11 mouse cellular contexts compared by ENCODE assay signal in genomic region chr14:24493256-24493655, GRCm38 (mm10). TPM values are rescaled to one million over a fixed set of nuclear protein-coding genes. Genes with fewer than 3 reads are reported as not detected.
DNase-seq lines count a peak whose midpoint lies in the region; ATAC-seq and TF ChIP-seq lines count a peak whose summit lies in the region.
"Had no signal": no experiment of that assay in that cellular context is flagged by ENCODE, and none has a peak within 500 bp of the region (broad histone marks: within the 10 kb centered on the region; RNA-seq: fewer than 3 reads in every experiment).

No protein-coding gene starts in this region.

- 80% methylated on average over 9 of the region's 9 CpGs for WGBS in heart, embryonic 13.5 days
- WGBS in heart, embryonic 12.5 days = 84% methylated on average over 9 of the region's 9 CpGs
- WGBS in midbrain, embryonic 13.5 days = 86% methylated on average over 9 of the region's 9 CpGs
- WGBS in midbrain, embryonic 16.5 days = 83% methylated on average over 9 of the region's 9 CpGs
- 82% methylated on average over 9 of the region's 9 CpGs for WGBS in forebrain, postnatal 0 days
- 81% methylated on average over 9 of the region's 9 CpGs for WGBS in stomach, embryonic 15.5 days

- peak overlapping the region; percentile 87 for H3K9ac ChIP-seq in heart, embryonic 13.5 days
- no peak overlapping the region; the same call in 1 of the 2 replicates for H3K9ac ChIP-seq in heart, embryonic 12.5 days
- H3K9ac ChIP-seq in midbrain, embryonic 13.5 days (replicated peaks) = no peak overlapping the region
- H3K9ac ChIP-seq in midbrain, embryonic 16.5 days (ENCODE audit: low read depth, low read length) = no peak overlapping the region
- 0 out of 2 replicates have a peak overlapping the region, but pooled peaks have one; percentile 18 for H3K9ac ChIP-seq in forebrain, postnatal 0 days
- H3K9ac ChIP-seq in stomach, embryonic 15.5 days = no peak overlapping the region
- H3K9ac ChIP-seq: embryonic facial prominence, embryonic 15.5 days had no signal

- peaks cover 45% of the 10 kb centered on the region for H3K4me1 ChIP-seq in heart, embryonic 13.5 days
- peaks cover 36% of the 10 kb centered on the region for H3K4me1 ChIP-seq in heart, embryonic 12.5 days (replicated peaks)
- peaks cover 40% of the 10 kb centered on the region for H3K4me1 ChIP-seq in midbrain, embryonic 13.5 days (replicated peaks)
- H3K4me1 ChIP-seq in midbrain, embryonic 16.5 days (ENCODE audit: control insufficient read depth, insufficient read depth, low read length) = peaks cover 33% of the 10 kb centered on the region
- peaks cover 16% of the 10 kb centered on the region for H3K4me1 ChIP-seq in forebrain, postnatal 0 days (ENCODE audit: insufficient read depth)
- peaks cover 20% of the 10 kb centered on the region for H3K4me1 ChIP-seq in stomach, embryonic 15.5 days

- no peak for DNase-seq in forebrain, postnatal 0 days
- no peak for DNase-seq in cerebellum, adult 11-12 months
- DNase-seq in ovary, postnatal 14 days (ENCODE audit: low spot score) = no peak
- DNase-seq: cerebellum, adult 2 months; thymus, adult 18-20 months had no signal

- H3K27me3 ChIP-seq in heart, embryonic 13.5 days (replicated peaks) = no peaks in the 10 kb centered on the region
- no peaks in the 10 kb centered on the region for H3K27me3 ChIP-seq in heart, embryonic 12.5 days (replicated peaks)
- no peaks in the 10 kb centered on the region for H3K27me3 ChIP-seq in midbrain, embryonic 13.5 days
- H3K27me3 ChIP-seq in midbrain, embryonic 16.5 days (ENCODE audit: control insufficient read depth, insufficient read depth, low read depth, low read length) = no peaks in the 10 kb centered on the region
- H3K27me3 ChIP-seq in forebrain, postnatal 0 days (ENCODE audit: insufficient read depth, low read length) = no peaks in the 10 kb centered on the region
- no peaks in the 10 kb centered on the region for H3K27me3 ChIP-seq in stomach, embryonic 15.5 days (replicated peaks)
- H3K27me3 ChIP-seq: embryonic facial prominence, embryonic 15.5 days had no signal

- H3K27ac ChIP-seq in heart, embryonic 13.5 days (replicated peaks) = no peak overlapping the region
- no peak overlapping the region for H3K27ac ChIP-seq in heart, embryonic 12.5 days (ENCODE audit: poor library complexity, severe bottlenecking)
- no peak overlapping the region for H3K27ac ChIP-seq in midbrain, embryonic 13.5 days
- H3K27ac ChIP-seq in midbrain, embryonic 16.5 days (ENCODE audit: low read length) = no peak overlapping the region
- H3K27ac ChIP-seq in forebrain, postnatal 0 days (ENCODE audit: low read depth, low read length) = no peak overlapping the region
- no peak overlapping the region for H3K27ac ChIP-seq in stomach, embryonic 15.5 days
- H3K27ac ChIP-seq: embryonic facial prominence, embryonic 15.5 days had no signal

- peak overlapping the region; percentile 84 for H3K4me2 ChIP-seq in heart, embryonic 13.5 days
- no peak overlapping the region for H3K4me2 ChIP-seq in heart, embryonic 12.5 days
- peak overlapping the region; percentile 94 for H3K4me2 ChIP-seq in midbrain, embryonic 13.5 days (replicated peaks)
- no peak overlapping the region for H3K4me2 ChIP-seq in midbrain, embryonic 16.5 days (ENCODE audit: low read length)
- no peak overlapping the region for H3K4me2 ChIP-seq in forebrain, postnatal 0 days (ENCODE audit: low read depth)
- H3K4me2 ChIP-seq in stomach, embryonic 15.5 days = peak overlapping the region; percentile 1; the same call in 1 of the 2 replicates
- H3K4me2 ChIP-seq: embryonic facial prominence, embryonic 15.5 days had no signal

- TF ChIP-seq CTCF in forebrain, postnatal 0 days (IDR thresholded peaks at IDR 0.05; ENCODE audit: low read depth) = no peak

- H3K4me3 ChIP-seq in heart, embryonic 13.5 days = peak overlapping the region; percentile 2; the same call in 1 of the 2 replicates
- no peak overlapping the region for H3K4me3 ChIP-seq in heart, embryonic 12.5 days
- H3K4me3 ChIP-seq in midbrain, embryonic 13.5 days (replicated peaks) = 0 out of 2 replicates have a peak overlapping the region, but pooled peaks have one; percentile 2
- no peak overlapping the region for H3K4me3 ChIP-seq in midbrain, embryonic 16.5 days (ENCODE audit: low read depth, low read length)
- H3K4me3 ChIP-seq in forebrain, postnatal 0 days (ENCODE audit: low read depth, low read length) = no peak overlapping the region
- H3K4me3 ChIP-seq in stomach, embryonic 15.5 days (replicated peaks) = peak overlapping the region; percentile 2; the same call in 1 of the 2 replicates

- ATAC-seq in heart, embryonic 13.5 days (ENCODE audit: extremely low read depth, insufficient number of reproducible peaks, low FRiP score, low TSS enrichment) = no peak
- no peak for ATAC-seq in heart, embryonic 12.5 days (ENCODE audit: insufficient number of reproducible peaks, low FRiP score)
- no peak for ATAC-seq in midbrain, embryonic 13.5 days
- ATAC-seq in midbrain, embryonic 16.5 days = no peak
- ATAC-seq in forebrain, postnatal 0 days = no peak
- no peak for ATAC-seq in stomach, embryonic 15.5 days (ENCODE audit: insufficient read depth, low FRiP score, low read depth)

- H3K36me3 ChIP-seq in heart, embryonic 13.5 days = peaks cover 64% of the 10 kb centered on the region
- peaks cover 61% of the 10 kb centered on the region for H3K36me3 ChIP-seq in heart, embryonic 12.5 days
- peaks cover 61% of the 10 kb centered on the region for H3K36me3 ChIP-seq in midbrain, embryonic 13.5 days
- peaks cover 19% of the 10 kb centered on the region for H3K36me3 ChIP-seq in midbrain, embryonic 16.5 days (ENCODE audit: control insufficient read depth, insufficient read depth, low read length)
- peaks cover 55% of the 10 kb centered on the region for H3K36me3 ChIP-seq in forebrain, postnatal 0 days (ENCODE audit: insufficient read depth)
- peaks cover 46% of the 10 kb centered on the region for H3K36me3 ChIP-seq in stomach, embryonic 15.5 days

- H3K9me3 ChIP-seq in heart, embryonic 13.5 days = no peaks in the 10 kb centered on the region
- H3K9me3 ChIP-seq in heart, embryonic 12.5 days (replicated peaks) = no peaks in the 10 kb centered on the region
- H3K9me3 ChIP-seq in midbrain, embryonic 13.5 days = no peaks in the 10 kb centered on the region
- no peaks in the 10 kb centered on the region for H3K9me3 ChIP-seq in midbrain, embryonic 16.5 days (replicated peaks; ENCODE audit: control insufficient read depth, low read length, poor library complexity, severe bottlenecking)
- no peaks in the 10 kb centered on the region for H3K9me3 ChIP-seq in forebrain, postnatal 0 days (ENCODE audit: low read length)
- H3K9me3 ChIP-seq in stomach, embryonic 15.5 days = no peaks in the 10 kb centered on the region
- H3K9me3 ChIP-seq: embryonic facial prominence, embryonic 15.5 days had no signal

RNA-seq across cellular contexts. Expression of gene Rps24, which starts 6.3 kb away (rescaled TPM):
- 597 and 600 TPM in 2 replicates for polyA plus RNA-seq in heart, embryonic 13.5 days (2015; fragmentation: Nextera tagmentation; extraction: Ambion mirVana)
- 836 and 843 TPM in 2 replicates for polyA plus RNA-seq in heart, embryonic 12.5 days (2016; fragmentation: Nextera tagmentation; extraction: Ambion mirVana)
- polyA plus RNA-seq in midbrain, embryonic 13.5 days (2015; fragmentation: Nextera tagmentation; extraction: Ambion mirVana) = 677 and 688 TPM in 2 replicates
- 498 and 513 TPM in 2 replicates for polyA plus RNA-seq in midbrain, embryonic 16.5 days (2015; fragmentation: Nextera tagmentation; extraction: Ambion mirVana)
- 1,310 and 1,631 TPM in 2 replicates for total RNA-seq in forebrain, postnatal 0 days (2014; rRNA removed)
- polyA plus RNA-seq in forebrain, postnatal 0 days (2015; fragmentation: Nextera tagmentation; extraction: Ambion mirVana) = 795 and 979 TPM in 2 replicates
- 881 and 1,042 TPM in 2 replicates for polyA plus RNA-seq in stomach, embryonic 15.5 days (2015; fragmentation: Nextera tagmentation; extraction: Ambion mirVana)

RNA-seq across cellular contexts. Expression of gene Polr3a, which starts 6.4 kb away (rescaled TPM):
- 12.6 and 13.8 TPM in 2 replicates for polyA plus RNA-seq in heart, embryonic 13.5 days (2015; fragmentation: Nextera tagmentation; extraction: Ambion mirVana)
- 12.8 and 15.3 TPM in 2 replicates for polyA plus RNA-seq in heart, embryonic 12.5 days (2016; fragmentation: Nextera tagmentation; extraction: Ambion mirVana)
- polyA plus RNA-seq in midbrain, embryonic 13.5 days (2015; fragmentation: Nextera tagmentation; extraction: Ambion mirVana) = 21.1 and 23.0 TPM in 2 replicates
- 17.9 and 18.9 TPM in 2 replicates for polyA plus RNA-seq in midbrain, embryonic 16.5 days (2015; fragmentation: Nextera tagmentation; extraction: Ambion mirVana)
- total RNA-seq in forebrain, postnatal 0 days (2014; rRNA removed) = 19.5 and 29.9 TPM in 2 replicates
- 8.1 and 13.4 TPM in 2 replicates for polyA plus RNA-seq in forebrain, postnatal 0 days (2015; fragmentation: Nextera tagmentation; extraction: Ambion mirVana)
- 15.3 and 19.3 TPM in 2 replicates for polyA plus RNA-seq in stomach, embryonic 15.5 days (2015; fragmentation: Nextera tagmentation; extraction: Ambion mirVana)

Comparison
In these comparisons a context has a peak if more than half of its experiments do, and no peak if none do; other contexts are left out.
1. H3K4me2 ChIP-seq: peak in heart, embryonic 13.5 days (single experiment), midbrain, embryonic 13.5 days (single experiment) and stomach, embryonic 15.5 days (single experiment); none in heart, embryonic 12.5 days (single experiment), midbrain, embryonic 16.5 days (single experiment) and forebrain, postnatal 0 days (single experiment).
2. H3K4me3 ChIP-seq: peak in heart, embryonic 13.5 days (single experiment), midbrain, embryonic 13.5 days (single experiment) and stomach, embryonic 15.5 days (single experiment); none in heart, embryonic 12.5 days (single experiment), midbrain, embryonic 16.5 days (single experiment) and forebrain, postnatal 0 days (single experiment).
3. H3K9ac ChIP-seq: peak in heart, embryonic 13.5 days (single experiment) and forebrain, postnatal 0 days (single experiment); none in heart, embryonic 12.5 days (single experiment), midbrain, embryonic 13.5 days (single experiment), midbrain, embryonic 16.5 days (single experiment) and stomach, embryonic 15.5 days (single experiment).